Mouse (Mus musculus): ENCODE results near the gene Pla2g3.

DNA sequence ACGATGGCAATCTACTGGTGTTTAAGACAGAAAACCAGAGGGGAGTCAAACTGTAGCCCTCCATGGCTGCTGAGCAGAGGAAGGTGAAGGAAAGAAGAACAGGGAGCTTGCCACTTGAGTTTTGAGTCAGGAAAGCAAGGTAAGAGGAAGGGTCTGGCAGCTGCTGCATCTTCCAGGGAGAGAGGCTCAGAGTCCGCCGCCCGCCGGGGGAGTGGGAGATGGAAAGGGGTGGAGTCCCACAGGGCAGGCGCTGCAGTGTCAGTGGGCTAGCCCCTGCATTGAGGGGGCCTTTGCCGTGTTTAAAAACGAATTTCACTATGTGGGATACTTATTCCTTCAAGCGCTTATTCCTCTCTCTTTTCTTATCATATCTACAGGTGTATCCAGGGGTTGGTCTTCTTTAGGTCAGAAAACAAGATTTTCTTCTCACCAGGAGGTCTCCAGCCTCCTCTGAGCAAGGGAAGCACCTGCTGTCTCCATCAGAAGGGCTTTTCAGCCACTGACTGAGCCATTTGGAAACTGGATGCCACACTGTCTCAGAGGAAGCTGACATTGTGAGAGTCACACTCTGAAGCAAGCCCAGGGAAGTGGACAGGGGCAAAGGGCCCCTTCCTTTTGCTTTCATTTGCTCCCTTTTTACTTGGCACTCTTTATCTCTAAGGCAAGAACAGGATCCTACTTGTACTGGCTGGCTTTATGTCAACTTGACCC is 57.6 kb downstream of the Pla2g3 start:
- TF ChIP-seq CTCF (IDR thresholded peaks at IDR 0.05; ENCODE audit: low read depth), result no peak
- no peak for TF ChIP-seq EP300 (IDR thresholded peaks at IDR 0.05; ENCODE audit: low read depth)
